Mouse (Mus musculus): ENCODE measurements around the gene Tmem184a. TPM values are rescaled to one million over a fixed set of nuclear protein-coding genes. Genes with fewer than 3 reads are reported as not detected.

The Tmem184a gene
- polyA plus RNA-seq, 1 experiment from 2014 or later = 0.79 TPM

GRCm38 (mm10) chr5:139792159-139792775, 27.4 kb downstream of the Tmem184a start:
- Histone ChIP-seq H3K36me3 (no peaks in the 10 kb centered on the region), H3K4me1 (replicated peaks) (peaks cover 28% of the 10 kb centered on the region), H3K4me3 (replicated peaks) (peak overlapping the region; percentile 81), H3K9me3 (no peaks in the 10 kb centered on the region), H3K27ac (no peak overlapping the region), H3K9ac (replicated peaks) (peak overlapping the region; percentile 68), H3K27me3 (peaks cover 20% of the 10 kb centered on the region), H3K4me2 (peak overlapping the region; percentile 100)
- ATAC-seq (ENCODE audit: insufficient number of reproducible peaks, insufficient read depth, low FRiP score, low TSS enrichment, low read depth) = no peak
- 19% methylated on average over 11 of the region's 11 CpGs for WGBS

- H3K4me3 ChIP-seq (replicated peaks) = peak within 1 kb of the TSS; percentile 81
- H3K9me3 ChIP-seq = no peaks in the 10 kb centered on the region
- H3K27ac ChIP-seq = 0 out of 2 replicates have a peak within 1 kb of the TSS, but pooled peaks have one; percentile 23
- peak within 1 kb of the TSS; percentile 100 for H3K4me2 ChIP-seq
- H3K27me3 ChIP-seq = peaks cover 20% of the 10 kb centered on the region
- peak; percentile 85 for ATAC-seq (ENCODE audit: insufficient number of reproducible peaks, insufficient read depth, low FRiP score, low TSS enrichment, low read depth)
- 1% methylated on average over 92 of the region's 92 CpGs for WGBS
- peak within 1 kb of the TSS; percentile 68 for H3K9ac ChIP-seq (replicated peaks)
- H3K4me1 ChIP-seq (replicated peaks) = peaks cover 21% of the 10 kb centered on the region
- no peaks in the 10 kb centered on the region for H3K36me3 ChIP-seq
Measured at GRCm38 (mm10) chr5:139791227-139792158, 28.2 kb downstream of the Tmem184a start, which contains the start of gene Mafk. TSS of gene Mafk (plus strand) at chr5:139791513.

- H3K27ac ChIP-seq = 0 out of 2 replicates have a peak overlapping the region, but pooled peaks have one; percentile 7
- H3K27me3 ChIP-seq = peaks cover 20% of the 10 kb centered on the region
- no peaks in the 10 kb centered on the region for H3K36me3 ChIP-seq
- no peak for ATAC-seq (ENCODE audit: insufficient number of reproducible peaks, insufficient read depth, low FRiP score, low TSS enrichment, low read depth)
- WGBS = 63% methylated on average over 4 of the region's 4 CpGs
- H3K4me1 ChIP-seq (replicated peaks) = peaks cover 17% of the 10 kb centered on the region
- no peak overlapping the region for H3K9ac ChIP-seq (replicated peaks)
- no peak overlapping the region for H3K4me2 ChIP-seq
- no peaks in the 10 kb centered on the region for H3K9me3 ChIP-seq
- H3K4me3 ChIP-seq (replicated peaks) = no peak overlapping the region
Measured at GRCm38 (mm10) chr5:139789466-139789865, 30.3 kb downstream of the Tmem184a start.

GRCm38 (mm10) chr5:139781406-139781805, 38.3 kb downstream of the Tmem184a start:
- Histone ChIP-seq H3K4me1 (replicated peaks) (no peaks in the 10 kb centered on the region), H3K27me3 (no peaks in the 10 kb centered on the region), H3K27ac (no peak overlapping the region), H3K9me3 (no peaks in the 10 kb centered on the region), H3K9ac (replicated peaks) (no peak overlapping the region), H3K36me3 (no peaks in the 10 kb centered on the region), H3K4me2 (no peak overlapping the region), H3K4me3 (replicated peaks) (no peak overlapping the region)
- 82% methylated on average over 8 of the region's 8 CpGs for WGBS
- no peak for ATAC-seq (ENCODE audit: insufficient number of reproducible peaks, insufficient read depth, low FRiP score, low TSS enrichment, low read depth)

- no peak overlapping the region for H3K9ac ChIP-seq (replicated peaks)
- H3K36me3 ChIP-seq = peaks cover 23% of the 10 kb centered on the region
- no peaks in the 10 kb centered on the region for H3K9me3 ChIP-seq
- peaks cover 12% of the 10 kb centered on the region for H3K4me1 ChIP-seq (replicated peaks)
- H3K27me3 ChIP-seq = no peaks in the 10 kb centered on the region
- H3K4me2 ChIP-seq = no peak overlapping the region
- H3K4me3 ChIP-seq (replicated peaks) = no peak overlapping the region
- 83% methylated on average over 5 of the region's 5 CpGs for WGBS
- no peak for ATAC-seq (ENCODE audit: insufficient number of reproducible peaks, insufficient read depth, low FRiP score, low TSS enrichment, low read depth)
- no peak overlapping the region for H3K27ac ChIP-seq
Measured at GRCm38 (mm10) chr5:139776966-139777365, 42.8 kb downstream of the Tmem184a start.

- H3K4me2 ChIP-seq = peak within 1 kb of the TSS; percentile 84
- ATAC-seq (ENCODE audit: insufficient number of reproducible peaks, insufficient read depth, low FRiP score, low TSS enrichment, low read depth) = peak; percentile 75
- H3K27ac ChIP-seq = 0 out of 2 replicates have a peak within 1 kb of the TSS, but pooled peaks have one; percentile 50
- H3K4me1 ChIP-seq (replicated peaks) = peaks cover 12% of the 10 kb centered on the region
- H3K27me3 ChIP-seq = no peaks in the 10 kb centered on the region
- WGBS = under 1% methylated on average over 55 of the region's 55 CpGs
- no peaks in the 10 kb centered on the region for H3K9me3 ChIP-seq
- H3K9ac ChIP-seq (replicated peaks) = peak within 1 kb of the TSS; percentile 82
- peaks cover 39% of the 10 kb centered on the region for H3K36me3 ChIP-seq
- peak within 1 kb of the TSS; percentile 98 for H3K4me3 ChIP-seq (replicated peaks)
Measured at GRCm38 (mm10) chr5:139775216-139775926, 44.3 kb downstream of the Tmem184a start, which contains the start of gene Ints1. TSS of gene Ints1 (minus strand) at chr5:139775674.

GRCm38 (mm10) chr5:139768216-139768615, 51.5 kb downstream of the Tmem184a start:
- H3K9me3 ChIP-seq = no peaks in the 10 kb centered on the region
- no peaks in the 10 kb centered on the region for H3K4me1 ChIP-seq (replicated peaks)
- peaks cover 100% of the 10 kb centered on the region for H3K36me3 ChIP-seq
- WGBS = 91% methylated on average over 8 of the region's 8 CpGs
- H3K4me3 ChIP-seq (replicated peaks) = no peak overlapping the region
- H3K27ac ChIP-seq = no peak overlapping the region
- no peak for ATAC-seq (ENCODE audit: insufficient number of reproducible peaks, insufficient read depth, low FRiP score, low TSS enrichment, low read depth)
- no peak overlapping the region for H3K4me2 ChIP-seq
- H3K9ac ChIP-seq (replicated peaks) = no peak overlapping the region
- H3K27me3 ChIP-seq = no peaks in the 10 kb centered on the region

- H3K36me3 ChIP-seq = peaks cover 100% of the 10 kb centered on the region
- no peaks in the 10 kb centered on the region for H3K9me3 ChIP-seq
- no peak for ATAC-seq (ENCODE audit: insufficient number of reproducible peaks, insufficient read depth, low FRiP score, low TSS enrichment, low read depth)
- no peak overlapping the region for H3K4me2 ChIP-seq
- H3K27me3 ChIP-seq = no peaks in the 10 kb centered on the region
- H3K27ac ChIP-seq = no peak overlapping the region
- WGBS = 79% methylated on average over 11 of the region's 11 CpGs
- no peak overlapping the region for H3K4me3 ChIP-seq (replicated peaks)
- no peak overlapping the region for H3K9ac ChIP-seq (replicated peaks)
- no peaks in the 10 kb centered on the region for H3K4me1 ChIP-seq (replicated peaks)
Measured at GRCm38 (mm10) chr5:139764296-139764695, 55.4 kb downstream of the Tmem184a start.

- no peak overlapping the region for H3K4me3 ChIP-seq (replicated peaks)
- 90% methylated on average over 16 of the region's 16 CpGs for WGBS
- H3K27ac ChIP-seq = no peak overlapping the region
- H3K9ac ChIP-seq (replicated peaks) = no peak overlapping the region
- no peaks in the 10 kb centered on the region for H3K9me3 ChIP-seq
- H3K4me2 ChIP-seq = no peak overlapping the region
- no peak for ATAC-seq (ENCODE audit: insufficient number of reproducible peaks, insufficient read depth, low FRiP score, low TSS enrichment, low read depth)
- H3K27me3 ChIP-seq = no peaks in the 10 kb centered on the region
- peaks cover 100% of the 10 kb centered on the region for H3K36me3 ChIP-seq
- no peaks in the 10 kb centered on the region for H3K4me1 ChIP-seq (replicated peaks)
Measured at GRCm38 (mm10) chr5:139758096-139758495, 61.6 kb downstream of the Tmem184a start.

- 87% methylated on average over 2 of the region's 2 CpGs for WGBS
Measured at GRCm38 (mm10) chr5:139756586-139756985, 63.1 kb downstream of the Tmem184a start.

GRCm38 (mm10) chr5:139756135-139756534, 63.6 kb downstream of the Tmem184a start:
- no peak overlapping the region for H3K4me2 ChIP-seq
- no peaks in the 10 kb centered on the region for H3K27me3 ChIP-seq
- H3K4me3 ChIP-seq (replicated peaks) = no peak overlapping the region
- no peaks in the 10 kb centered on the region for H3K4me1 ChIP-seq (replicated peaks)
- no peak overlapping the region for H3K9ac ChIP-seq (replicated peaks)
- H3K36me3 ChIP-seq = peaks cover 100% of the 10 kb centered on the region
- no peak overlapping the region for H3K27ac ChIP-seq
- 92% methylated on average over 12 of the region's 12 CpGs for WGBS
- no peaks in the 10 kb centered on the region for H3K9me3 ChIP-seq
- ATAC-seq (ENCODE audit: insufficient number of reproducible peaks, insufficient read depth, low FRiP score, low TSS enrichment, low read depth) = no peak

More at GRCm38 (mm10) chr5:139756586-139756985, 63.1 kb downstream of the Tmem184a start:
- H3K4me1 ChIP-seq (replicated peaks) = no peaks in the 10 kb centered on the region
- no peak overlapping the region for H3K4me3 ChIP-seq (replicated peaks)
- H3K9me3 ChIP-seq = no peaks in the 10 kb centered on the region
- H3K27ac ChIP-seq = no peak overlapping the region
- ATAC-seq (ENCODE audit: insufficient number of reproducible peaks, insufficient read depth, low FRiP score, low TSS enrichment, low read depth) = no peak
- no peaks in the 10 kb centered on the region for H3K27me3 ChIP-seq
- no peak overlapping the region for H3K4me2 ChIP-seq
- peaks cover 100% of the 10 kb centered on the region for H3K36me3 ChIP-seq
- no peak overlapping the region for H3K9ac ChIP-seq (replicated peaks)

All from limb, embryonic 12.5 days (tissue).